Mouse (Mus musculus) lung, postnatal 0 days (tissue): ENCODE measurements around the gene Gtsf1l. TPM values are rescaled to one million over a fixed set of nuclear protein-coding genes. Genes with fewer than 3 reads are reported as not detected.

Source experiments
- ATAC-seq: fragments of 200-750 bp; cut with Nextera tagmentation; 2 replicates; pipeline ENCODE4 v1.8.0; 2017; ENCODE audit warnings: moderate library complexity
- DNase-seq: peaks from one replicate; pipeline ENCODE4 v3.0.0-alpha.2; 2016; ENCODE audit warnings: low spot score
- H3K27ac ChIP-seq: fragments of 300-500 bp; sonication (generic); 2 replicates; pipeline ENCODE4 v1.5.1; 2014; ENCODE audit warnings: antibody characterized with exemption, mild to moderate bottlenecking, low read length, mixed read lengths
- H3K27me3 ChIP-seq: fragments of 300-500 bp; sonication (generic); replicated peaks from 2 replicates; pipeline ENCODE4 v1.6.1; 2014; ENCODE audit warnings: low read length, mixed read lengths; ENCODE audit not compliant: insufficient read depth
- H3K36me3 ChIP-seq: fragments of 300-500 bp; sonication (generic); 2 replicates; pipeline ENCODE4 v1.6.1; 2014; ENCODE audit warnings: low read length, mixed read lengths; ENCODE audit not compliant: insufficient read depth
- H3K4me1 ChIP-seq: fragments of 300-500 bp; sonication (generic); 2 replicates; pipeline ENCODE4 v1.6.1; 2014; ENCODE audit warnings: antibody characterized with exemption, low read depth, low read length, mixed read lengths; ENCODE audit not compliant: insufficient read depth
- H3K4me2 ChIP-seq: fragments of 300-500 bp; sonication (generic); replicated peaks from 2 replicates; pipeline ENCODE4 v1.6.1; 2014; ENCODE audit warnings: low read depth, mild to moderate bottlenecking, low read length, moderate library complexity, mixed read lengths
- H3K4me3 ChIP-seq: fragments of 300-500 bp; sonication (generic); 2 replicates; pipeline ENCODE4 v1.5.1; 2014; ENCODE audit warnings: low read depth, low read length
- H3K9ac ChIP-seq: fragments of 300-500 bp; sonication (generic); replicated peaks from 2 replicates; pipeline ENCODE4 v1.6.1; 2014; ENCODE audit warnings: low read depth, mild to moderate bottlenecking
- H3K9me3 ChIP-seq: fragments of 300-500 bp; sonication (generic); 2 replicates; pipeline ENCODE4 v1.6.1; 2016; ENCODE audit warnings: low read length, mixed read lengths
- CTCF ChIP-seq: IDR thresholded peaks from 2 replicates; pipeline ENCODE4 v1.5.1; 2016; ENCODE audit warnings: antibody characterized with exemption, mild to moderate bottlenecking
- EP300 ChIP-seq: IDR thresholded peaks from 2 replicates; pipeline ENCODE4 v1.6.1; 2016; ENCODE audit warnings: antibody characterized with exemption, mild to moderate bottlenecking, control low read depth
- WGBS: fragments of 180-500 bp; shearing (Covaris S2); extraction: QIAGEN DNeasy Blood & Tissue Kit; methylation state at CpG from one replicate; pipeline ENCODE4 v1.1.7; 2014; 5-methylcytosine and 5-hydroxymethylcytosine counted together
- microRNA-seq: library from miRNA; unstranded; fragments of <30 nt; microRNA quantifications from one replicate; pipeline ENCODE4, GENCODE M21; 2016
- polyA plus RNA-seq: library from polyadenylated mRNA; unstranded; fragments of >200 nt; fragmentation: Nextera tagmentation; extraction: Ambion mirVana; gene quantifications from 2 replicates; pipeline ENCODE4 v1.2.1, GENCODE M21; 2015

Gtsf1l gene
- polyA plus RNA-seq, 1 experiment from 2014 or later: 0.35 TPM

DNA sequence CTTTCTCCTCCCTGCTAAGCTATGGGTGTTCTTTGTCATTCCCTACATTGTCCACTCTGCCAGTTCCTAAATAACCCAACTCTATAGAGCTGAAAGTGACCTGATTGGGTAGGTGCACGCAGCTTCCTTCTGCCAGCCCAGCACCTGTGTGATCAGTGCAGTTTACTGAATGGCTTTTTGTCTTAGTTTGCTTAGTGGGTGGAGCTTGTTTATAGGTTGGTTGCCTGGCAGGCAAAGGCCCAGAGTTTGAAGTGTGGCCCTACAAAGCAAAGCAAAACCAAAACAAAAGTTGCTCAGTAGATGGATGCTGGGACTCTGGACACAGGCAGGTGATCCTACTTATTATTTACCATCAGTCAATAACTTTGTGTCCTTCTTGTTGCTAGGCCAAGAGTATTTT is 36.0 kb downstream of the Gtsf1l start:
- DNase-seq (no peak), ATAC-seq (no peak)
- Histone ChIP-seq H3K4me1 (peaks cover 13% of the 10 kb centered on the region), H3K36me3 (no peaks in the 10 kb centered on the region; the same call in 1 of the 2 replicates), H3K4me2 (no peak overlapping the region), H3K9me3 (no peaks in the 10 kb centered on the region), H3K4me3 (no peak overlapping the region), H3K9ac (no peak overlapping the region), H3K27ac (no peak overlapping the region), H3K27me3 (no peaks in the 10 kb centered on the region)
- TF ChIP-seq EP300: no peak
- no peak for TF ChIP-seq CTCF
- 69% methylated on average over 1 of the region's 1 CpGs for WGBS

DNA sequence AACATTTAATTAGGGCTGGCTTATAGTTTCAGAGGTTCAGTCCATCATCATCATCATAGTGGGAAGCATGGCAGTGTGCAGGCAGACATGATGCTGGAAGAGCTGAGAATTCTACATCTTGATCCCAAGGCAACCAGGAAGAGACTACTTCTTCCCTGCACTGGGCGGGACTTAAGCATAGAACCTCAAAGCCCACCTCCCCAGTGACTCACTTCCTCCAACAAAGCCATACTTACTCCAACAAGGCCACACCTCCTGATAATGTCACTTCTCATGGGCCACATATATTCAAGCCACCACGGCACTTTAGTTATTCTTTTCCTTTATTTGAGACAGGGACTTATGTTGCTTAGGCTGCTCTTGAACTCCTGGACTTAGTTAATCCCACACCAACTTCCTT is 38.5 kb downstream of the Gtsf1l start:
- Histone ChIP-seq H3K27ac (no peak overlapping the region), H3K4me1 (no peaks in the 10 kb centered on the region; the same call in 1 of the 2 replicates), H3K4me3 (no peak overlapping the region), H3K4me2 (no peak overlapping the region), H3K9ac (no peak overlapping the region), H3K9me3 (no peaks in the 10 kb centered on the region), H3K27me3 (no peaks in the 10 kb centered on the region), H3K36me3 (peaks cover 4% of the 10 kb centered on the region)
- WGBS: 97% methylated on average over 2 of the region's 2 CpGs
- DNase-seq: no peak
- no peak for TF ChIP-seq CTCF
- TF ChIP-seq EP300: no peak
- ATAC-seq: no peak

DNA sequence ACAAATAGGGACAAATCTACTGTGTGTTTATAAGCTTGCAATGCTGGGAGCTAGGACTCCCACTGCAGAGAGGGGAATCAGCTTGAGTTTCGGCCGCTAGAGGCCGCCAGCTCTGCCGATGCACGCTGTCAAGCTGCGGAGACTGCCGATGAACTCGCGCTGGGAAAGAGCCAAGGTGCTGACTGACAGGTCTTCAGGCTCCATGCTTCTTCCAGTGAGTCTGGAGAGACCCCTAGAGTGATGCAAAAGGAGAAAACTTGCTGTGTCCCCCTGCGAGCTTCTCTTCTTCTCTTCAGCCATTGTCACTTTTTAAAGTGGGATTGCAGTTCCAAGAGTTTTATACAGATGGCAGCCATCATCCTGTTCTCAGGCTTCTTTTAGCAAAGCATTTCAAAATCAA is 39.5 kb downstream of the Gtsf1l start:
- ATAC-seq (peak; percentile 83), DNase-seq (peak; percentile 80)
- Histone ChIP-seq H3K9me3 (no peaks in the 10 kb centered on the region), H3K36me3 (peaks cover 7% of the 10 kb centered on the region), H3K27ac (no peak overlapping the region), H3K9ac (no peak overlapping the region), H3K27me3 (no peaks in the 10 kb centered on the region), H3K4me2 (peak overlapping the region; percentile 23), H3K4me3 (no peak overlapping the region), H3K4me1 (no peaks in the 10 kb centered on the region)
- WGBS: 3% methylated on average over 10 of the region's 10 CpGs
- TF ChIP-seq CTCF: peak; percentile 89
- no peak for TF ChIP-seq EP300

DNA sequence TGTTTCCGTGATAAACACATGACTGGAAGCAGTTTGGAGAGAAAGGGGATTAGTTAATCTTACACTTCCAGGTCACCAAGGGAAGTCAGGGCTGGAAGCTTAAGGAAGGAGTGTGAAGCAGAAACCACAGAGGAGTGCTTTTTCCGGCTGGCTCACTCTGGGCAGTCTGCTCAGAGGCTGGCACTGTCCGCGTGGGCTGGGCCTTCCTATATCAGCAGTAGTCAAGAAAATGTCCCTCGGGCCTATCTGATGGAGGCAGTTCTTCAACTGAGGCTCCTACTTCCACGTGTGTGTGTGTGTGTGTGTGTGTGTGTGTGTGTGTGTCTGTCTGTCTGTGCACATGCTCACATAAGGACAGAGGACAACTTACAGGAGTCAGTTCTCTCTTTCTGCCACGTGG is 47.7 kb downstream of the Gtsf1l start:
- 87% methylated on average over 7 of the region's 7 CpGs for WGBS
- peaks cover 38% of the 10 kb centered on the region for H3K36me3 ChIP-seq
- no peak for DNase-seq

More for the DNA sequence above, 47.7 kb downstream of the Gtsf1l start:
- Histone ChIP-seq H3K27me3 (no peaks in the 10 kb centered on the region), H3K9ac (no peak overlapping the region), H3K4me2 (no peak overlapping the region), H3K4me3 (no peak overlapping the region), H3K9me3 (no peaks in the 10 kb centered on the region), H3K4me1 (no peaks in the 10 kb centered on the region), H3K27ac (no peak overlapping the region)
- ATAC-seq: no peak
- no peak for TF ChIP-seq CTCF
- TF ChIP-seq EP300: no peak

Small RNA genes lying within 50 kb of the gene (microRNA-seq; reads per million reads assigned to microRNA genes)
- gene Gm22174: not detected
- gene Mir7003: not detected

Other genes starting within 250 kb of the Gtsf1l start
- gene Srsf6, start 156.3 kb downstream of the Gtsf1l start, polyA plus RNA-seq: 59.2 and 77.6 TPM in 2 replicates
- gene L3mbtl1, start 144.4 kb downstream of the Gtsf1l start, polyA plus RNA-seq: not detected in 2 replicates
- 0.05 and 0.08 TPM in 2 replicates for gene Sgk2, start 100.5 kb downstream of the Gtsf1l start, polyA plus RNA-seq
- 32.0 and 38.2 TPM in 2 replicates for gene Ift52, start 70.5 kb downstream of the Gtsf1l start, polyA plus RNA-seq
- gene Mybl2, start 33.2 kb downstream of the Gtsf1l start, polyA plus RNA-seq: 1.5 and 1.8 TPM in 2 replicates
- gene Tox2, start 115.3 kb upstream of the Gtsf1l start, polyA plus RNA-seq: 4.3 and 7.2 TPM in 2 replicates